Mouse (Mus musculus) liver (tissue): Measurements from ENCODE around the gene Syn1.

Source experiments
- DNase-seq: peaks from one replicate; pipeline ENCODE4 v3.0.0-alpha.2; 2020; ENCODE audit warnings: mixed read lengths

Gene Syn1

DNA sequence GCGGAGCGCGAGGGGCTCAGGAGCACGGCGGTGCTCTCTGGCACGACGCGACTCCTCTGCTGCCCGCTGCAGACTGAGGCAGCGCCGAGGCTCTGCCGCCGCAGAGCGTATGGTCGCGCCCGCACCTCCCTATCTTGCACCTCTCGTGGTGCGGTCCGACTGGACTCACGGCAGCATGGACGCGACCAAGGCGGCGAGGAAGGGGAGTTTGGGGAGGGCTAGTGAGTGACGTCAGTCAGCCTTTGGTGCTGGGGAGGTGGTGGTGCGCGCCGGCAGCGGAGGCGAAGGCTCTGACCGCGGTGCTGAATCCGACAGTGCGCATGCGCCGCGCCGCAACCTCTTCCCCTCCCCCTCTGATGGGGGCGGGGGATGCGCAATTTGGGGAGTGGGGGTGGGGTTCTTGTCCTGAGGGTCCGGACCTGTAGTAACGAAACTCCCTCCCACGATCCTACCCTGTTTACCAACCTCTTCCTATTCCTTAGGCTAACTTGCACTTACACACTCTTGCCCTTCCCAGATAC is at the start of gene Syn1:
Gene Syn1 (minus strand): TSS at position 161 of the 521 bp plus-strand sequence.
- DNase-seq = peak; percentile 72

DNA sequence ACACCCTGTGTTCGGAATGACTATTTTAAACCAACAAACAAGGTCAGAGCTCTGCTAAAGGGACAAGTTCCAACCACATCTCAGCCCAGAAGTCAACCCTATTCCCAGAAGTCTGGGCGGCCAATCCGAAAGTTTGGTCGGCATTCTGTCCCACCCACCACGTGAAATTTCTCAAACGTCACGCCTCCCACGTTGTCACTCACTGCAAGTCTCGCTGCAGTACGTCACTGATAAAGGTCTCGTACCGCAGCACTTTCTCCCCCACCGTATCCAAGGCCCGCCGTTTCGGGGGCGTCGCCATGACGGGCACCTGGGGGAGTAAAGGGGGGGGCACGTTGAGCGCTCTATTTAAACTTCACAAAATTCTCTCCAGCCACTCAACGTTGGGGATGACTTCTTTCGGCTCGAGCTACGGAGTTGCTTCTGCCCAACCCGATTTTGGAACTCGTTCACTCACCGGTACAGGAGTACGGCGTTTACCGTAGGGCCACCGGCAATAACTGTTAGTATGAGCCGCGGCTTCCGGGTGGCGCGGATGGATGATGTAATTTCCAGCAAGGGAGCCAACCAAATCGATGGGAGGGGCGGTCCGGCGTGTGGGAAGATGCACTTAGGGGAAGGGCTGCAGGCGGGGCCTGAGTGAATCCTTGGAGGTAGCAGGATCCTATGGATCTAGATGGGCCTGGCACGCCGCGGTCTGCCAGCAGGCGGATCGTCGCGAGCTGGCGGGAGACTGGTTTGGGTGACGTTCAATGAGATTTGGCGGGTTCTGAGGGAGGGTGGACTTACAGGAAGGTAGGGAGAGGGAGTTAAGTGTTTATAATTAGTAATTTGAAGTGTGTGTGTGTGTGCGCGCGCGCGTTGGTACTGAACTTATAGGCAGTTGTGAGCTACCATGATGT is 40.9 kb upstream of the Syn1 start, which contains the start of gene Uxt:
Gene Uxt (minus strand): TSS at position 541 of the 902 bp plus-strand sequence.
- peak; percentile 90 for DNase-seq

DNA sequence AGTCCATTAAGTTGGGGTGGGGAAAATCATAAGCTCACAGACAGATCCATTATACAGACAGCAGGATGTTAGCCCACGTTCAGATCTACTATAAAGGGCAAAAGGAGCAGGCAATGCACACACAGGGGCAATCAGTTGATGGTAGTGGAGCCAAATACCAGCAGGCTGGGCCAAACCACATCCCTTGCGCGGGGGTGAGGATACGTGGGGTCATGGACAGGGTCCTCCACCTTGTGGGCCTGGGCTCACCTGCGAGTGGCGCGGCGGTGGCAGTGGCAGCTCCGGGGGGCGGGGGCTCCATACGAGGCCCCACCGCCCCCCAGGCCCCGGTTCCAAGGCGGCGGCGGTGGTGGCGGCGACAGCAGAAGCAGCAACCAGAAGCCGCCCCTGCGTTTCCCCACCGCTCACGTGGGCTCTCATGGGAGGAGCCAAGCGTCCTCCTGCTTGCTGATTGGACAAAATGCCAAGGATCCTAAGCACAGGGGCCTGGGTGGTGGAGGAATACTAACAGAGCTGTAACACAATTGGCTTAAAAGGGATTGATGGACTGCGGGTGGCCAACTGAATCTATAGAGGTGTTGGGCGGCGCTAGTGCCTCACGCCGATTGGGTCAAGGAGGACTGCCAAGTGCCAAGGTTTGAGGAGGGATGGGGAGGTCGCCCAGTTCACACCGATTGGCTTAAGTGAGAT is 29.5 kb upstream of the Syn1 start, which contains the start of gene Elk1:
Gene Elk1 (minus strand): TSS at position 418 of the 690 bp plus-strand sequence.
- peak; percentile 84 for DNase-seq

DNA sequence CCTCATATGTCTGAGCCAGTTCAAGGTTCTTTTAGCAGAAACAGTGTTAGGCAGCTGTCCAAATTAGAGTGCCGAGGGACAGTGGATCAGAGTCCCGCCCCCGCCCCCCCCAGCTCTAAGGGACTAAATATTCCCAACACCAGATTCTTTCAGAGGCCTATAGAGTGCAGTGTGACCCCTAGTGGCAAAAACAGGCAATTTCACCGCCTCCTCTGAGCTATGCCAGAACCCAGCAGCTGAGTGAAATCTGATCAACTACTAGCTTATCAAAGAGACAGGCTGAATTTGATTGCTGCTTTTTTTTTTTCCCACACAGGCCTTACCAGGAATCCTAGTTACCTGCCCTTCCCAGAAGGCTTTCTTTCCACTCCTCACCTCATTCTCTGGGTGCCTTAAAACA is 25.3 kb upstream of the Syn1 start:
- peak; percentile 34 for DNase-seq

DNA sequence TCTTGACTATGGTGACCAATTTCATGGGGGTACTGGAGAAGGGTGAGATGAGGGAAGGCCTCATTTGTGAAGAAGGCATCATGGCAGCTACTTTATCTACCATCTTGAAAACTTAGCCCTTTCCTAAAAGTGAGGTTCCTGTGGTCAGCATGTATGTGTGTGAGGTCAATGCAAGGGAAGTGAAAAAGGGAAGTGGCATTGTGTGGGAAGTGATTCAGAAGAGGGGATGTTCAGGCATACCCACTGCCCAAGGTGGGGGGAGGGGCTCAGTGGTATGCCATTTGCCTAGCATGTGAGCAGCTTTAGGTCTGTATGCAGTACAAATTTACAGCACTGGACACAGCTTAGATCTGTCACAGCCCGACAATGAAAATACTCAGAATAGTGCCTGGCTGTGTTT is 11.2 kb upstream of the Syn1 start:
- peak; percentile 24 for DNase-seq

DNA sequence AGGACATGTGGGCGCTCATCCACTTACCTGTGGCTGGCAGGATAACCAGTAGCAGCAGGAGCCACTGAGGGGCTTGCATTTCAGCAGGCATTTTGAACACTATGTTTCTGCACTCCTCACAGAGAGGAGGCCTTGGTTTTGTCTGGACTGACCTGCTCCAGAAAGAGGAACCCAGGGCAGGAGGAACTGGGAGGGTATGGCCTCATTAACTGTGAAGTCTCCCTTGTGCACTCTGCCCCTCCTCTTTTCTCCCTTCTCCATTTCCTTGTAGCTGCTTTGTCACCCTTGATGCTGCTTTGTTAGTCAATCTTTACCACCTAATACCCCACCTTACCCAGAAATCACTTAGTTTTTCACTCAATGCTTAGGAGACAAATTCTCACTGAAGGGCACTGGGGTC is 10.6 kb upstream of the Syn1 start, which contains the start of gene Cfp:
Gene Cfp (minus strand): TSS at position 192 of the 400 bp plus-strand sequence.
- no peak for DNase-seq

DNA sequence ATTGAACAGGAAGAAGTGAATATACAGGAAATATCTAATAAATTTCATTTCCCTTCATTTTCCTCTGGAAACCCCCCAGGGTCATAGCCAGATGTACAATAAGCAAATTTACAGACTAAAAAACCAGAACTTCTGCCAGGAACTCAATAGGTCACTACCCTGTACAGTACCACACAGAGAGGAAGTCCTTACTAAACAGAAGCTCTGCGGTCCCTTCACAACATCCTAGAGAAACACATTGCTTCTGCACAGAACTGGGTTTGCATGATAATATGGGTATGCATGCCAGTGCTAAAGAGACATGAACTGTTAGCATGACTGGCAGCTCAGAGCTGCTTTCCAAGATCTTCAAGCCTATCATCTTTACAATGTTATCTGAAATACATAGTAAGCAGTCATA is 9.1 kb upstream of the Syn1 start:
- DNase-seq = no peak

DNA sequence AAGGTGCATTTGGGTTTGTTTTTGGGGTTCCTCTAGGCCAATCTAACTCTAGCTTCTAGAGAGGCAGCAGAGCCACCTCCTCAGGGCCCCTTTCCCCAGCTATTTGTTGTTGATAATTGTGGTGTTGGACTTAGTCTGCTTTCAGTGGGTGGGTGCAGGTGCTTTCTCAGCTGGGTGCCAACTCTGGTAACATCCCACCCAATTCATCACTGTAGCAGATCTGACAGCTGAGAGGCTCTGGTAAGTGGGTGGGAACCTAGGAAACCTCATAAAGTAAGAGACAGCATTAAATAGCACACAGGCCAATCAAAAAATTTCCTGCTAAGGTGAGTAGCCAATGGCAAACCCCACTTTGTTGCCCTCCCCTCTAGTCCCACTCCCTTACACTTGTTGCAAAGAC is 4.2 kb upstream of the Syn1 start:
- DNase-seq = no peak

DNA sequence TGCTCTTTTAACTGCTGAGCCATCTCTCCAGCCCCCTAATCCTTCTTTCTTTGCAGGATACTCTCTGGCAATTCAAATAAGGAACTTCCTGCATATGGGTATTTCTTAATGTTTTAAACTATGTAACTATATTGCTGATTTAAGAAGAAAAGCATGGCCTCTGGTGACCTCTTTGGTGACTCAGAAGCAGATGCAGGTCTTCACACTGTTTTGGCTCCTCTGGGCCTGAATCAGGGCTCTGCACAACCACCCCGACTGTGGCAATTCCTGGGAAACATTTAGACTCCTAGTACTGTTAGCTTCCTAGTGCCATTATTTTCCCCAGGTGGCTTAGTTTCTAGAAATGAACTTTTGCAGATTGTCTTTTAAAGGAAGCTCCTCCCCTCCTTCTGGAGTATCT is 2.7 kb upstream of the Syn1 start:
- DNase-seq = no peak

DNA sequence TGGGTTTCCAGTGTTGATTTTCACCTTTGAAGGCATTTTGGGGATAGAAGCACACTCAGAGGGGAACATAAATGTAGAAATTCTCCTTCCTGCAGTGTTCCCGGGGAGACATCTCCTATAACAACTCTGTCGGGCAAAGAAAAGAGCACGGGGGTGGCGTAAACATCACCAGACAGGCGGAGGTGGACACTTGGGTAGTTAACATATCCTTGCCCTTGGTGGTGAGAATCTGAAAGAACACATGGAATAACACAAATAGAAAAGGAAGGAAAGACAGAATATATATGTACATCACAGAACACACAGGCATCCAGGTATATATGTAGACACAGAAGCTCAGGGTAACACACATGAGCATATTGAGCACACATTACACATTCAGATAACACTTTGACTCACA is 562 bp upstream of the Syn1 start:
- DNase-seq = no peak

DNA sequence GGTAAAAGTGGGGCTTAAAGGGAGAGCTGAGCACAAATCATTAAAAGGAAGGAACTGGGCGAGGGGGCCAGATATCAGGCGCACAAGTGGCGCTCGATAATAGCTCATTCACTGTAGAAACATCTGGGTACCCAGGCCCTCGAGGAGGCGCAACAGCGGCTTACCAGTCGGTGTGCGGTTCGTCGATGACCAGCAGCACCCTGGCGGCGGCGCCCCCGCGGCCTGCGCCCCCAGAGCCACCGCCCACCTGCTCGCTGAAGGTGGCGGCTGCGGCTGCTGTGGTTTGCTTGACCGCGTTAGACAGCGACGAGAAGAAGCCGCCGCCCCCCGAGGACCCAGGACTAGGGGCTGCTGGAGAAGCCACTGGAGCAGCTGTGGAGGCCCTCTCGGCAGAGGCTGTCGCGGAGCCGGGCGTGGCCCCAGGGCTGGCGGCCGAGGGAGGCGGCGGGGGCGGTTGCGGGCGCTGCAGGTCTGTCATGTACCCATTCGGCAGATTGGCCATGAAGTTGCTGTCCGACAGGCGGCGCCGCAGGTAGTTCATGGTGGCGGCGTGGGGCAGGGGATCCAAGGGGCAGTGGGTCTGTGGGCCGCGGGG is 458 bp downstream of the Syn1 start:
- no peak for DNase-seq

DNA sequence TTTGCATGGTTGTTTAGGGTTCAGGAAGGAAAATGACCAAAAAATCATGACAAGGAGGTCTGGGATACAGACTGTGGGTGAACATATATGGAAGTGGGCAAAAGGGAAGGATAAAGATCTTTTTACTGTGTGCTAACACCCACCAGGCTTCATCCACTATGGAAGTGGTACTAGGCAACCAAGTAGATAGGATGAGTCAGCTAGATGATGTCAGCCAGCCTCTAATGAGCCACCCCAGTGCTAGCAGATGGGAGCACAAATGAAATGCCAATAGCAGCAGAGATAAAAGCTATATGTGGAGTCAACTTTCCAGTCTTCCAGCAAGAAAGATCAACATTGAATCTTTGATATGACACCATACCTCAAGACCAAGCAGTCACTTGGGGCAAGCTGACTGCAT is 5.7 kb downstream of the Syn1 start:
- DNase-seq = no peak

DNA sequence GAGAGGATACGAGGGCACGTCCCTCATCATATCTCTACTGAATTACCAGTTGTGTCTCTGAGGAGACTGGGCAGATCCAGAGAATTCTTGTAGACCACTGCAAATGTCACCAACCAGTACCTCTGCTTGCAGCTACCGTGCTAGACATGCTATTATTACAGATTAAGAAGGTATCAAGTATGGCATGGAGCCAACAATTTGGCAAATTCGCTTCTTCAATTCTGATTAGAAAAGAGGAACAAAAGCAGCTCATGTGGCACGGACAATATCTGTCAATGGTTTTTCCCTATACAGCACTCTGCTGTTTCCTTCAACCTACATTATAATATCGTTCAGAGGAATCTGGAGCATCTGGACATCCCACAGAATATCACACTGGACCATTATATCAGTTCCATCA is 7.1 kb downstream of the Syn1 start:
- DNase-seq = no peak

DNA sequence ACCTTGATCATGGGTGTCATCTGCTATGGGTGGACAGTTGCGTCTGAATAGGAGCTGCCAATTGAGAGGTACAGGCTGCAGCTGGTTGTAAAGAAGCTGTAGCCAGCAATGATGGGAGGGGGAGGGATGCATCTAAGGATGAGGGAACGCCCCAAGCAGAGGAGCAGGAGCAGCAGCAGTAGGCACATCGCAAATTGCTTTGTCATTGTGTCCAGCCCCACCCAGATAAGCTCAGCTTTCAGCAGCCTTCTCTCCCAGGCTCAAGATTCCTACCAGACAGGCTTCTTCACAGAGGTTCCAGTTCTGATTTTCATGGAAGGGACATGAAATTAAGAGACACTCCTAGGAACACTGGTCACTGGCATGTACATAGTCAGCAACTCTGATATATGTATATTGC is 10.7 kb downstream of the Syn1 start:
- peak; percentile 51 for DNase-seq

DNA sequence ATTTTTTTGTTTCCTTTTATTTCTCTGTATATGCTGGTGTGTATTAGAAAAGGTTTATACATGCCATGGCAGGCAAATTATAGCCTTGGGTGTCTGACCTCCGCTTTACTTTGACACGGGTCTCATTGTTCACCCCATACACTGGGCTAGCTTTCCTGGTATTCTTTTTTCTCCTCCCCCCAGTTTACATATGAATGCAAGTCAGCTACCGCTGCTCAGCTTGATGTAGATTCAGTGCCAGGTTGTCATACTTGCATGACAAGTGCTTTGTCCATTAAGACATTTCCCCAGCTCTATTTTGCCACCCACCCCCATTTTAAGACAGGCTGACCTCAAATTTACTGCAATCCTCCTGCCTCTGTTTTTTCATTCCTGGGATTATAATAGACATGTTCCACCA is 45.6 kb downstream of the Syn1 start:
- DNase-seq = no peak

DNA sequence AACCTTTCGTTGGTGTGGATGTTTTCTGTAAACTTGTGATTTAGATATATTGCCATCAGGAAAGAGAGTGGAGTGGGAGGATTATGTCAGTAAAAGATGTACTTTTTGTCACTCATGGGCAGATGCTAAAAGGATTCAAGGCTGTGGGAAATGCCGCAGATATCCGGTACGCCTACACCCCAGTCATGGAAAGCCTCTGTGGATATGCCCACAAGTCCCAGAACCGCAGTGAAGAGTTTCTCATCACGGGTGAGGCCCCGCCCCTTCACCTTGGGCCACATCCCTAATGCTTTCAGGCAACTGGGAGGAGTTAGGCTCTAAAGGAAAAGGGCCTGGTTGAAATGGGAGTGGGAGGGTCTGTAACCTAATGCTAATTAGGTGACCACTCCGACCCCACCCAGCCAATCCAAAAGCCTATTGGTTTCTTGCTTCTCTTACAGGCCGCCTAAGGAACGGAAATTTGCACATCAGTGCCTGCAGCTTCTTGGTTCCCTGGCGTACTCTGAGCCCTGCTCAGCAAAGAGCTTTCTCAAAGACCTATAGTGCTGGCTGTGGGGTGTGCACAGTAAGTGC is 47.8 kb downstream of the Syn1 start:
- no peak for DNase-seq

DNA sequence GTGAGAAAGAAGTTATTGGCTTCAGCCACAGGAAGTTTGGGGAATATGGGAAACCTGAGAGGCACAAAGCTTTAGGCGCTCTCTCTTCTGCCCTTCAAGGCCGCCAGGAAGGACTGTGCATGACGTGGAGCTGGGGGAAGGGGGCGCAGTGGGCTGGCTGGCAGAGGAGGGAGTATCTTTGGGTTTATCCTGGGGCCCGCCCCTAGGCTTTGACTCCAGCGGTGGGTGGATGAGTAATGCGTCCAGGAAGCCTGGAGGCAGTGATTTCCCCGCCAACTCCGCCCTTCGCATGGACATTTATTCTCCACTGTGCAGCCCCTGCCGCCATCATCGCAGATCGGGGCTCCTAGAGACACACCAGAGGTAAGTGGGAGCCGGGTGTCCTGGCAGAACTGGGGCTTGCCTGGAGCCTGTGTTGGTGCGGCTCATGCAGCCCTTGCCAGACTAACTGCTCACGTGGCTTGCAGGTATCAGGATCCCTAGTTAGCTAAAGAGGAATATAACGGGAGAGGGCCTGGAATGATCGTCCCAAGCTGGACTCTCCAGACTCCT is 50.8 kb downstream of the Syn1 start, which contains the start of gene Timp1:
Gene Timp1 (plus strand): TSS at position 205 of the 552 bp plus-strand sequence.
- peak; percentile 48 for DNase-seq

DNA sequence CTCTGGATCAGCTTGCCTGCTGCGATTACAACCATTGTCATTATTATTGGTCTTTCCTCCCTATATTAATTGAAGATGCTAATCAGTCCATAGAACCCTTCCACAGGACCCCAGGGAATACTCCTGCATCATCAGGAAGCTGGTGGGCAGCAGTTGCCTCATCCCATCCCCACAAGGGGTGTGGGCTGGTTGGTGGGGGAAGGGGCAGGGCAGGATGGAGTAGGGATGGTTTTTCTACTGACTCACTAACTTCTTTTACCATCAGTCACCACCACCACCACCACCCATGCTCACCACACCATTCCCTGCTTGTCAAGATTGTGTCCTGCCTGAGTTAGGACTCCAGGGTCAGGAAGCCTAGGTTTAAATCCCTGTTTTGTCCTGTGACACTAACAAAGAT is 51.6 kb downstream of the Syn1 start:
- no peak for DNase-seq

DNA sequence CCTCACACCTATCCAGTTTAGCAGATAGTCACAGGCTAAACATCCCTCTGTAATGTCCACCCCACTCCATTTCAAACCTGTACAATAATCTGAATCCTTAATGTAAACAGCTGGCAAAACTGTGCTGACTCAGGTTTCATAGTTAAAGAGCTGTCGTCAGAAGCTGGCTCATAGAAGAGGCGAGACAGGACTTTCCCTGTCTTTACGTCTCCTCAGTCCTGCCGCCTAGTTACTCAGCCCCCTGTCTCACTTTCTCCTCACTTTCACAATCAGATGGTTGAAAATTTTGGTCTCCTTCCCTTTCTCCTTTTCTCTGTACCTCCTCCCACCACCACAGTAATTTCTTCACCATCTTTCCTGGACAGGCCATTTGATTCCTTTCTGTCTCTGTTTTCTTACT is 52.7 kb downstream of the Syn1 start:
- no peak for DNase-seq

DNA sequence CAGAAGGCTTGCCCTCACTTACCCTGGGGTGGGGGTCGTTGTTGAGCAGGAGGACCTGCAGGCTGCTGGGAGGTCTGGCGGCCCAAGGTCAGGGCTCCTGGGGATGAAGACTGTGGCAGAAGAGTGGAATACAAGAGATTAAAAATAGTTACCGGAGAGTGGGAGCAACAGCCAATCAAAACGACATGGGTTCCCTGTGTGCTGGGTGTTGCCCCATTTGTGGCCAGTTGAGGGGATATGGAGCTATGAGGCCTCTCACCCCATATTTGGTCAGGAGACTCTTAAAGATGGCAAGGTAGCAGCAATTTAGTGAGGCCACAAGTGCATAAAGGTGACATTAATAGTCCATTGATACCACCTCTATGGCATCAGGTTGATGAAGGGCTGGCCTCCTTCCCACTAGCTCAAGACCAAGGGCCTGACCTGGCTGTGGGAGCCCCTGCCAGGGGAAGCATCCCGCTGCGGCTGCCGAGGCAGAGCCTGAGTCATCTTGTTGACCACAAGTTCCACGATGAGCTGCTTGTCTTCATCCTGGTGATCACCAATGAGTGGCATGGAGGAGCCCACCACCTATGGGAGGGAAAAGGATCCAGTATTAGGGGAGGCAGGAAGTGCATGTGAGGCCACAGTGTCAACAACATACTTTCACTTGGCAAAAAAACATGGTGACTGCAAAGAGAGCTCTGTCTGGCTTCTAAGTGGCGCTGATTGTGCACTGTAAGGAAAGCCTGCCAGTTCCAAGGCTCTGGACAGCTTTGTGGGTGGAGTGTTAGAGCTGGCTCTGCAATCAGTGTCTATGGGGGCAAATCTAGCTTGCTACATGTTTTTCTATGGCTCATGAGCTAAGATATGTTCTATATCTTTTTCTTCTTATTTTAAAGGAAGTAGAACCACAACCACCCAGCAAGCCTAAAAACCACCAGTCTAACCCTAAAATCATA is 57.4 kb downstream of the Syn1 start:
- DNase-seq = no peak
